Mouse (Mus musculus): ENCODE data around the gene Phf10. TPM values are rescaled to one million over a fixed set of nuclear protein-coding genes. Genes with fewer than 3 reads are reported as not detected.
"Not testable (repeated sequence)": the region's sequence is repeated elsewhere in the genome, so short reads cannot be mapped to it uniquely, and the experiment has no call there.

Phf10 gene
- total RNA-seq (2021), result 10 to 100 TPM; 55.1 to 55.6 TPM
- long read RNA-seq, experiment 1, transcript Phf10-201 (12 exons, 1,663 nt), result major isoform, 8 of 29 reads
- long read RNA-seq, experiment 1, partial matches to known transcripts, result 11 of 29 reads
- long read RNA-seq, experiment 1, other reads (novel, unspliced or antisense), result 10 of 29 reads
- long read RNA-seq, experiment 2, partial matches to known transcripts, result 12 of 24 reads
- long read RNA-seq, experiment 2, other reads (novel, unspliced or antisense), result 8 of 24 reads

- DNase-seq (ENCODE audit: low spot score in 2 of 2), result not testable (repeated sequence)
- Histone ChIP-seq H3K4me3 (peak within 1 kb of the TSS; percentile 77), H3K27ac (peak within 1 kb of the TSS; percentile 67; the same call in 1 of the 2 replicates)
Observed at GRCm38 (mm10) chr17:14960951-14961556, at the start of gene Phf10. TSS of gene Phf10 (minus strand) at chr17:14961273.

DNA sequence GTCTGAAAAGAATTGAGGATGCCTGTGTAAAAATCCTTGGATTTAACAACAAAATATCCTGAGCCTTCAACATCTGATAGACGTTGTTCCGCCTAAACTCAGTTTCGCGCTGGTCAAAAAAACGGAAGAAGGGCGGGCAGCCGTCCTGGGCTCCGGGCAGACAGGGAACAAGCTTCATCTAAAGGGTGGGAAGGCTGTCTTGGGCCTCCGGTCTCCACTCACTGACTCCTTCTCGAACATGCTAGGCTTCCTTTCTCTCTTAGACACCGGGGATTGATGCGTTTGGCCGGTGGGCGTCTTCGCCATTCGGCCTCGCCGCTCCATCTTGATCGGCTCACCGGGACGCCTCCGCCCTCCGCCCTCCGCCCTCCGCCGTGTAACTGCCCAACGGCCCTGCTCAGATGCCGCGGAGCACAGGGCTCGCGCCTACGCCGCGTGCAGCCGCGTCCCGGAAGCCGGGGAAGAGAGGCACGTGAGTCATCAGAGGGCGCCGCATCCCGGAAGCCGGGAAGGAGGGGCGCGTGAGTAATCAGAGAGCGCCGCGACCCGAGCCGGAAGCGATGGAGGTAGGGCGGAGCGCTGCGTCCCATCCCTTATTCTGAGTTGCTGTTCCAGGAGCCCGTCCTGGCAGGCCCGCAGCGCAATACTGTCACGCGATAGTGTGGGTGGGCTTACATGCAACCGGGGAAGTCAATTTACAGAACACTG, 48.8 kb upstream of the Phf10 start, which contains the start of gene Gm3435:
TSS of gene Gm3435 (plus strand) at position 471 of the 708 bp plus-strand sequence.
- H3K4me3 ChIP-seq, result not testable (repeated sequence)

GRCm38 (mm10) chr17:15009088-15009487, 48.0 kb upstream of the Phf10 start:
- H3K4me3 ChIP-seq; DNase-seq (ENCODE audit: low spot score in 2 of 2); H3K27ac ChIP-seq: not testable (repeated sequence)

More for the DNA sequence above, 48.8 kb upstream of the Phf10 start, which contains the start of gene Gm3435:
- not testable (repeated sequence) for DNase-seq (ENCODE audit: low spot score in 2 of 2); H3K27ac ChIP-seq

GRCm38 (mm10) chr17:15000047-15000446, 39.0 kb upstream of the Phf10 start:
- H3K27ac ChIP-seq; H3K4me3 ChIP-seq; DNase-seq (ENCODE audit: low spot score in 2 of 2): not testable (repeated sequence)

DNA sequence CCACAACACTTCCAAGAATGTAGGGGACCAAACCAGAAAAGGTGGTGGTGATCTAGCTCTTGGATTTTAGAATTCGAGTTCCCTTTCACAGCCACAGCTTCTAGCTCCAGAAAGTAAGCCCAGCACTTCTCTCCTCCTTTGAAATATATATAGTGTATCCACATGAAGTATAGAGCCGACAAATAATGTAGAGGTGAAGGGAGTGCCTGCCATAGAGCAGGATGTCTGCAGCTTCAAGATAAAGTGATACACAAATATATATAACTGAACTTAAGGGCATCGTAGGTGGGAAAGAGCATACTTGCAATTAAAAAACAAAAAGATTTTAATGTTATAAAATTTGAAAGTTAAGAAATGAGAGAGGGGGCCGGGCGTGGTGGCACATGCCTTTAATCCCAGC, 33.1 kb upstream of the Phf10 start:
- H3K27ac ChIP-seq; DNase-seq (ENCODE audit: low spot score in 2 of 2); H3K4me3 ChIP-seq: not testable (repeated sequence)

DNA sequence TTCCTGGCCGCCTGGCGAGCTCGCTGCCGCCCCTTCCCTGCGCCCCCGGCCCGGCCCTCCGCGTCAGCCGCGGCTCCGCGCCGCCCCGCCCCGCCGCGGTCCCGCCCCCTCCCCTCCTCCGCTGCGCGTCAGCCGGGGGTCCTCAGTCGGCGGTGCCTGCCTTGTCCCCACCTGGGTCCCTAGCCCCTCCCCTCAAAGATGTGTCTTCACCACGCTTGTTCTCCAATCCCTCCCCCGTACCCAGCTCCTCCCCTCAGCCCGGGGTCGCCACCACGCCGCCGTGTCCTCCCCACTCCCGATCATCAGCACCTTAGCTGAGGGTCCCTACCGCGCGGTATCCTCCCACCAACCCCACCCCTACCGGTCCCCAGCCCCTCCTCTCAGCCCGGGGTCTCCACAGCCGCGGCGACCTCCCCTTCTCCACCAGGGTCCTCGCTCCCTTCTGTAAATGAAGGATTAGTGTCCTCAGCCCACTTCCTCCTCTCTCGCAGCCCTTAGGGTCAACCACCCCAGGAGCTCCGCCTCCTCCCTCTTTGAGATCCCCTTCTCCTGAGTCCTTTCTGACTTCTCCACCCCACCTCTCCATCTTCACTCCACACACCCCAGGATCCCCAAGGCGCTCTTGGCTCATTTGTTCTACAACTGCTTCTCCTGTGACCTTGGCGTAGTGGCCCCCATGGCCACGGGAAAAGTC, 32.2 kb upstream of the Phf10 start:
- not testable (repeated sequence) for H3K27ac ChIP-seq; DNase-seq (ENCODE audit: low spot score in 2 of 2); H3K4me3 ChIP-seq

DNA sequence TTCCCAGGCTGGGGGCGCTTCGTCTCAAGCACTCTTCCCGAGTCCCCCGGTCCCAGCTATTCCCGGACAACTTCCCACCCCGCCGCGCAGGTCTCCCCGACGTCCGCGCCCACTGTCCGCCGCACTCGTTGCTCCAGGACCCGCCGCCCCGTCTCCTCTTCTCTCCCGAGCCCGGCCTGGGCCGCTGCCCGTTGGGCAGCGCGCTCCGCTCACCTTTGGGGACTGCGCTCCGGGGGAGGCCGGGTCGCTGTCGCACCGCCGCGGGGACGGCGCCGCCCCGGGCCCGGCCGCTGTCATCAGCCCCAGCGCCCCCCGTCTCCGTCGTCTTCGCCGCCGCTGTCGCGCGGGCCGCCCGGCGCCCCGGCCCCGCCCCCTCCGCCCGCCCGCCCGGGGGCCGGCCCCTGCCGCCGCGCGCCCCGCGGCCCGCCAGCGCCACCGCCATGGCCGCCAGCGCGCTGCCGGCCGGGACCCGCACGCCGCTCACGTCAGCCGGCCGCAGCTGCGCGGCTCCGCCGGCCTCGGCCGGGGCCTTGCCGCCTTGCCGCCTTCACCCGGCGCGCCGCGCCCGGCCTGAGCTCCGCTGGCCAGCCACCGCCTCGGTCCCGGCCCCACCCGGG, 31.6 kb upstream of the Phf10 start:
- DNase-seq (ENCODE audit: low spot score in 2 of 2); H3K27ac ChIP-seq; H3K4me3 ChIP-seq: not testable (repeated sequence)

DNA sequence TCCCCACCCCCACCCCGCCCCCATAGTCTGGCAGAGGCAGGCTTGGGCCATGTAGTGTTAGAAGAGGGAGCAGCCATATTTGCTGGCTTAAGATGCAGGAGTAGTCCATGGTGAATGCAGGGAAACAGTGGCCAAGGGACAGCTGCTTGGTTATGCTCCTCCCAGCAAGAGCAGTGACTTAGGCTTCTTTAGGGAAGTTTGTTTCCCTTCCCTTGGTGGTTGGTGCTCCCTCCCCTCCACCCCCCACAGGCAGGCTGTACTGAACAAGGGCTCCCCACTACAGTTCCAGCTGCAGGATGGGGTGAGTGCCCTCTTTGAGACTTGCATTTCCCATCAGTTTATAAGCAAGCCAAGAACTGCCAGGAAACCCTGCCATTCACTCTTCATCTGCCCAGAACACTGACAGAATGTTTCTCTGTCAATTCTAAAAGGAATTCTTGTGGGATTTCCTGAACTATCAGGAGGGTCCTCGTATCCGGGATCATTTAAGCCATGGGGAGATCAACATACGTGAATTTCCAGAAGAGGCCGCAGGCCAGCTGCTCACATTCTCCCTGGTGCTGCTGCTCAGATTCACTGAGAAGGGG, 29.1 kb upstream of the Phf10 start:
- DNase-seq (ENCODE audit: low spot score in 2 of 2), result peak in 1 of 2 experiments; percentile 0
- not testable (repeated sequence) for H3K4me3 ChIP-seq, H3K27ac ChIP-seq

- not testable (repeated sequence) for DNase-seq (ENCODE audit: low spot score in 2 of 2); H3K27ac ChIP-seq
- H3K4me3 ChIP-seq, result peak within 1 kb of the TSS; percentile 33; the same call in 1 of the 2 replicates
Observed at GRCm38 (mm10) chr17:14978362-14979038, 17.4 kb upstream of the Phf10 start, which contains the start of the genes 9030025P20Rik and Gm3417. TSS of gene 9030025P20Rik (plus strand) at chr17:14978468. TSS of gene Gm3417 (minus strand) at chr17:14978790.

- not testable (repeated sequence) for DNase-seq (ENCODE audit: low spot score in 2 of 2); H3K27ac ChIP-seq
- H3K4me3 ChIP-seq, result peak overlapping the region; percentile 33; the same call in 1 of the 2 replicates
Observed at GRCm38 (mm10) chr17:14977718-14978361, 16.8 kb upstream of the Phf10 start.

- DNase-seq (ENCODE audit: low spot score in 2 of 2); H3K4me3 ChIP-seq; H3K27ac ChIP-seq: not testable (repeated sequence)
Observed at GRCm38 (mm10) chr17:14968373-14968913, 7.4 kb upstream of the Phf10 start.

DNA sequence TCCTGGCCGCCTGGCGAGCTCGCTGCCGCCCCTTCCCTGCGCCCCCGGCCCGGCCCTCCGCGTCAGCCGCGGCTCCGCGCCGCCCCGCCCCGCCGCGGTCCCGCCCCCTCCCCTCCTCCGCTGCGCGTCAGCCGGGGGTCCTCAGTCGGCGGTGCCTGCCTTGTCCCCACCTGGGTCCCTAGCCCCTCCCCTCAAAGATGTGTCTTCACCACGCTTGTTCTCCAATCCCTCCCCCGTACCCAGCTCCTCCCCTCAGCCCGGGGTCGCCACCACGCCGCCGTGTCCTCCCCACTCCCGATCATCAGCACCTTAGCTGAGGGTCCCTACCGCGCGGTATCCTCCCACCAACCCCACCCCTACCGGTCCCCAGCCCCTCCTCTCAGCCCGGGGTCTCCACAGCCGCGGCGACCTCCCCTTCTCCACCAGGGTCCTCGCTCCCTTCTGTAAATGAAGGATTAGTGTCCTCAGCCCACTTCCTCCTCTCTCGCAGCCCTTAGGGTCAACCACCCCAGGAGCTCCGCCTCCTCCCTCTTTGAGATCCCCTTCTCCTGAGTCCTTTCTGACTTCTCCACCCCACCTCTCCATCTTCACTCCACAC, 583 bp upstream of the Phf10 start:
- H3K4me3 ChIP-seq; DNase-seq (ENCODE audit: low spot score in 2 of 2); H3K27ac ChIP-seq: not testable (repeated sequence)

All from layer of hippocampus, adult 2 months (tissue).